Mouse (Mus musculus) lung, postnatal 0 days (tissue): ENCODE measurements around the gene Tpp2.

ENCODE experiments used
- CTCF ChIP-seq: IDR thresholded peaks from 2 replicates; pipeline ENCODE4 v1.5.1; 2016; ENCODE audit warnings: antibody characterized with exemption, mild to moderate bottlenecking
- EP300 ChIP-seq: IDR thresholded peaks from 2 replicates; pipeline ENCODE4 v1.6.1; 2016; ENCODE audit warnings: antibody characterized with exemption, mild to moderate bottlenecking, control low read depth

DNA sequence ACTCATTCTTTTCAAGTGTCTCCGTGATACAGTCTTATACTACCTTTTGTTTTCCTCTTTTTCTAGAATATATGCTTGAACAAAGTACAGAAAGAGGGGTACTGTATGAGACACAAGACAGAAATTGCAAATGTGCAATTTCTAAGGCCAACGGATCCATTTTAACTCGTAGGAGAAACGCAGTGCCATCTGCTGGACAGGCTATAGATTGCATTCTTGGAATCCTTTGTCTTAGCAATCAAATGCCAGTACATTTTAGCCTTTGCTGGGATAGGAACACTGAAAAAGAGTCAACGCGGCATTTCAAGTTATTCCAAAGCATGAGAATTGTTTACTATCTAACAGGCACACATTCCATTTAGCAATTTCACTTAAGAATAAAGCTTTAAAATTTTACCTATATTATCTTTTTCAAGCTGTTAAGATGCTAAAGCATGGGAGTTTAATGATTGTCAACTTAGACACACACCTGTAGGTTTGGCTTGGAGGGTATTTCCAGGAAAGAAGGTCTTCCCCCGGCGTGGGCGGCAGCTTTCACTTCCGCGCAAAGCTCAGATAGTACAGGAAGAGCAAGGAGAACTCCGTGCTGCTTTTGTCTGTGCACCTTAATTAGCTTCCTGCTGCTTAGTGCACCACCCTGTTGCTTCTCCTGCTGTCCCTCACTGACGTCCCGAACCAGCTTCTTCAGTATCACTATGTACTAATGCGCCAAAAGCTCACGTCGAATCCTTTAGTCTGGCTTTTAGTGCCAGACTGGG is 108.5 kb downstream of the Tpp2 start:
- TF ChIP-seq CTCF: peak; percentile 87
- no peak for TF ChIP-seq EP300
